Mouse (Mus musculus) large intestine, adult 2 months (tissue): ENCODE data around the gene Islr. TPM values are rescaled to one million over a fixed set of nuclear protein-coding genes. Genes with fewer than 3 reads are reported as not detected.
"Not testable (repeated sequence)": the region's sequence is repeated elsewhere in the genome, so short reads cannot be mapped to it uniquely, and the experiment has no call there.

ENCODE experiments used
- DNase-seq: peaks from one replicate; pipeline ENCODE4 v3.0.0-alpha.2; 2012; ENCODE audit warnings: low read depth, low spot score
- WGBS: fragments of 180-500 bp; shearing (Covaris S2); methylation state at CpG from one replicate; pipeline ENCODE4 v1.1.7; 2018; 5-methylcytosine and 5-hydroxymethylcytosine counted together
- polyA plus RNA-seq: library from polyadenylated mRNA; depleted of rRNA; stranded (reverse); fragments of >200 nt; gene quantifications from 2 replicates; pipeline ENCODE4 v1.2.3, GENCODE M21; 2012; rRNA removed

The Islr gene
- 31.6 and 32.1 TPM in 2 replicates for polyA plus RNA-seq

- 6% methylated on average over 42 of the region's 42 CpGs for WGBS
- DNase-seq, result peak; percentile 37
Measured at GRCm38 (mm10) chr9:58203516-58204447, at the start of gene Islr, which contains the start of gene Islr2. TSS of gene Islr (minus strand) at chr9:58204306. TSS of gene Islr2 (minus strand) at chr9:58204319.

GRCm38 (mm10) chr9:58253805-58254122, 49.7 kb upstream of the Islr start:
- not testable (repeated sequence) for DNase-seq
- 47% methylated on average over 5 of the region's 5 CpGs for WGBS

DNA sequence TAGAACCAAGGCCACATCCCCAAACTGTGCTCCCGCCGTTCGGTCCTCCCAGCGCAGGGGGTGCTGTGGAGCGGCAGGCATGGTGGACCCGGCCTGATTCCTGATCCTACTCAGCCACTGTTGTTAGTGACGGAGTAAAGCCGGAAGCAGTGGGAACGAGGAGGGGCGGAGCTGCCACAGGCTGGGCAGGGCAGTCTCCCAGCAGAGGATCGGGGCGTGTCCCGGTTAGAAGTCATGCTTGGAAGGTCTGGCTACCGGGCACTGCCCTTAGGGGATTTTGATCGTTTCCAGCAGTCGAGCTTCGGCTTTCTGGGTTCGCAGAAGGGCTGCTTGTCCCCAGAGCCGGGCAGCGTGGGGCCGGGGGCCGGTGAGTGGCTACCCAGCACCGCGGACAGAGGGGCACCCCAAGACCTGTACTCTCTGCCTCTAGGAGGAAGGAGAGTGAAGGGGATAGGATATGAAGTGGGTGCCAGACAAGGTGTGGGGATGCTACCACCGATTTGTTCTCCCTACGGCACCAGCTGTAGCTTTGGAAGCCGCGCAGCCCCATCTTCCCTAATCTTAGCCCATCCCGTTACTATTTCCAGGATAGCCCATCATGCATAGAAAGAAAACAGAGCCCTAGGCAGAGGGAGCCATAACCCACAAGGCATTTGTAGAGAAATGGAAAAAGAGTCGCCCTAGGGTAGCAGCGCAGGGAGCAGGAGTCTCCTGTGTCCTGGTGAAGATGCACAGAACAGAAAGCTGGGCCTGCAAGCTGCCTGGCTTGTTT, 49.1 kb upstream of the Islr start, which contains the start of gene Stoml1:
Gene Stoml1 (plus strand): TSS at position 132 of the 772 bp plus-strand sequence.
- under 1% methylated on average over 31 of the region's 31 CpGs for WGBS
- DNase-seq, result peak; percentile 84

DNA sequence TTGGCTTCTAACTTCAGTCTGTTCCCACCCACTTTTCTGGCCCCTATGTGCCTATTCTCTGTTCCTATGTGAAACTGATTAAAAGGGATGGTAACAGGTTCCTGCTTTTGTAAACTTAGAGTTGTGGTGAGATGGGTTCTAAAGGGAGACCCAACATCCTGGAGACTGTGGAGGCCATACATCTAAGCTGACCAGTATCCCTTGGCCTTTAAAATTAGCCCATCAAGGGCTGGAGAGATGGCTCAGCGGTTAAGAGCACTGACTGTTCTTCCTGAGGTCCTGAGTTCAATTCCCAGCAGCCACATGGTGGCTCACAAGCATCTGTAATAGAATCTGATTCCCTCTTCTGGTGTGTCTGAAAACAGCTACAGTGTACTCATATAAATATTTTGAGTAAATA, 46.6 kb upstream of the Islr start:
- 90% methylated on average over 1 of the region's 1 CpGs for WGBS
- DNase-seq, result not testable (repeated sequence)

GRCm38 (mm10) chr9:58250322-58250721, 46.2 kb upstream of the Islr start:
- DNase-seq, result no peak
- WGBS, result 60% methylated on average over 8 of the region's 8 CpGs

DNA sequence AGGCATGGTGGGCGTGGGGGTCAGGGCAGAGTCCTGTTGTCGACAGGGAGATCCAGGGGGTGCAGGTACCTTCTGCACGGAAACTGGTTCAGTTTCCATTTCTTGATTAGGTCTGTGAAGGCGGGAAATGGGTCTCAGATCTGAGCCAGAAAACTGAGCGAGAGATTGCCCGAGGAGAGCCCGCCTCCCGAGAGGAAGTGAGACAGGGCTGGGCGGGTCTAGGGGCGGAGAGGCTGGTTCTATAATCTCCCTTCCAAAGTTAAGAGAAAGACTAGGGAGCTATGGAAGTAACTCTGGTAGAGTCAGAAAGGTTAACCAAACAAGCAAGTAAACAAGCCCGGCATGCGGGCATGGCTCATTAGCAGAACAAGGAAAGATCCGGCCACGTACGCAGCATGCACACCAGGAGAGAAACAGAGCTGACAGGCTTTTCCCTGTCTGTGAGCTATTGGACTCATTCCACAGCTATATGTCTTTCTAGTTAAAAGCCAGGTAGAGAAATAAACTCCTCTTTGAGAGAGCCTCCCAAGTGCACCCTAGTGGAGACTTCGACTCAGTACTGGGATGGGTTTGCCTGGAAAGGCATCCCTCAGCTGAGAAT, 45.6 kb upstream of the Islr start, which contains the start of gene Pml:
Gene Pml (minus strand): TSS at position 195 of the 601 bp plus-strand sequence.
- WGBS, result under 1% methylated on average over 16 of the region's 16 CpGs
- DNase-seq, result peak; percentile 76

- WGBS, result 6% methylated on average over 7 of the region's 7 CpGs
- DNase-seq, result no peak
Measured at GRCm38 (mm10) chr9:58248746-58249413, 44.8 kb upstream of the Islr start.

DNA sequence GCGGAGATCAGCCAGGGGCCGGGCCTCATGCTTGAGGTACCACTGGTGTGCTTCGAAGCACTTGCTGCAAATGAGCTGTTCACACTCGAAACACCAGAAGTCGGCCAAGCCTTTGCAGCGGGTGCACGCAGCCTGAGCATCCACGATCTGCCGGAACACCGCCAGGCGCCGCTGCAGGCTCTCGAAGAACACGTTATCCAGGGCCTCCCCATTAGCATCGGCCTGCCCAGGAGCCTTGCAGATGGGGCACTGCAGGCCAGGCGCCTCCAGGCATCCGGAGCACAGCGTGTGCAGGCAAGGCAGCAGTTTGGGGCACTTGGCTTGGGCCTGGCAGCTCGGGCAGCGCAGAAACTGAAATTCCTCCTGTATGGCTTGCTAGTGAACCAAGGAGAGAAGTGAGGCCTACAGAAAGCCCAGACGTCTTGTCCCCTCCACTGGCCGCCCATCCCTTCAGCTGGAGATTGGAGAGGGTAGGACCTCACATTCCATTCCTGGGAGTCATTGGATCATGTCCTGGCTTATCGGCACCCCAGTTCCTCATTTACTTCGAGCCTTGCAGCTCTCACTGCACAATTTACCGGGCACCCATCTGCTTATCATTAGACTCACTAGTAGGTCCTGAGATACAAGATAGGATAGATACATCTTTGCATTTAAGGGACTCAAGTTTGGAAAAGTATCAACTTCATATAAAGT, 43.1 kb upstream of the Islr start:
- WGBS, result 12% methylated on average over 25 of the region's 25 CpGs
- DNase-seq, result peak; percentile 24

DNA sequence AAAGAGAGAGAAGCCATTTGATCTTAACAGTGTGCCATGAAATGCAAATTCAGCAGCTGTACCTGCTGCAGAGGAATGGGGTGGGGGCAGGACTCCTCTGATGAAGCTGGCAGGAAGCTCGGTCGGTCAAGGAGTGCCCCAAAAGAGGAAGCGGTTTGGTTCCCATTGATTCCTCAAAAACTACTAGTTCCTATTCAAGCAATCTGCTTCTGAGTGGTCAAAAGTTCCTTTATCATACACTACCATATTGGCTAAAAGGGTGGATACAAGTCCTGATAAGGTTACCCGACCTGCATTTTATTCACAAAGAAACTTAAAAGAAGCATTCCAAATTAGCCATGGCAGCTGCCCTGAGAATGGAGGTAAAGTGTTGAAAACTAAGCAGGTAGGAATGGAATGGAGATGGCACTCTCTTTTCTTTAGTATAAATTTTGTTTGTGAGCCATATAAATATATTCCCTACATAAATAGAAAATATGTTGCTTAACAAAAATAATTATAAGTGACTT, 42.0 kb upstream of the Islr start:
- 53% methylated on average over 4 of the region's 4 CpGs for WGBS
- DNase-seq, result no peak

DNA sequence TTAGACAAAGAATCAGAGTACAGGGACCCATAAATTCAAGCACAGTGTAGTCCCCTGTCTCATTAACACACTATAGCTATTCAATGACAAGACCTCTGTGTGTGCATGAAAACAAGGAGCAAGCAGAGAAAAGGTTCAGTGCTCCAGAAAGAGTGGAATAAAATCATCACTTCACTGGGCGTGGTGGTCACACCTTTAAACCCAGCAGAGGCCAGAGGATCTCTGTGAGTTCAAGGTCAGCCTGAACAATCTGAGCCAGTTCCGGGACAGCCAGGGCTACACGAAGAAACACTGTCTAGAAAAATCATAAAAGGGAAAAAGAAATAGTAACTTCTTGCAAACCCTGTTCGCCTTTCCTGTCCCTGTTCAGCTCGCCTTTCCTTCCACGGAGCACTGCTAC, 39.6 kb upstream of the Islr start:
- 30% methylated on average over 6 of the region's 6 CpGs for WGBS
- DNase-seq, result no peak

DNA sequence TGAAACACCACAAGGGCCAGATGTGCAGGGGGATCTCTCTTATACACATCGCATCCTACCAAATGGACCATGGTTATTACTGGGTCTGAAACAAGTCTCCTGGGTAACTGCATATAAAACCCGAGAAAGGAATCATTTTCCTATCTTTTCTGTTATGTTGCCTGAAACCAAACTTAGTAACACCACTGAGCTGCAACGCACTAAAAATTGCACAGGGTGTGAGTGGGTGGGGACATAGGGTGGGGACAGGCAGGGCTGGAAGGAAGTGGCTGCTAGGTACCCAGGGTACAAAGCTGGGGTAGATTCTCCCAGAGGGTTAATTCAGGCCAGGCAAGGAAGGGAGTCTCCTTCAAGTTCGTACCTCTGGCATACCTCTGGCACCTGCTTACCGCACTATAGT, 38.6 kb upstream of the Islr start:
- WGBS, result 33% methylated on average over 5 of the region's 5 CpGs
- no peak for DNase-seq

GRCm38 (mm10) chr9:58241780-58242485, 37.8 kb upstream of the Islr start:
- no peak for DNase-seq
- 25% methylated on average over 9 of the region's 9 CpGs for WGBS

DNA sequence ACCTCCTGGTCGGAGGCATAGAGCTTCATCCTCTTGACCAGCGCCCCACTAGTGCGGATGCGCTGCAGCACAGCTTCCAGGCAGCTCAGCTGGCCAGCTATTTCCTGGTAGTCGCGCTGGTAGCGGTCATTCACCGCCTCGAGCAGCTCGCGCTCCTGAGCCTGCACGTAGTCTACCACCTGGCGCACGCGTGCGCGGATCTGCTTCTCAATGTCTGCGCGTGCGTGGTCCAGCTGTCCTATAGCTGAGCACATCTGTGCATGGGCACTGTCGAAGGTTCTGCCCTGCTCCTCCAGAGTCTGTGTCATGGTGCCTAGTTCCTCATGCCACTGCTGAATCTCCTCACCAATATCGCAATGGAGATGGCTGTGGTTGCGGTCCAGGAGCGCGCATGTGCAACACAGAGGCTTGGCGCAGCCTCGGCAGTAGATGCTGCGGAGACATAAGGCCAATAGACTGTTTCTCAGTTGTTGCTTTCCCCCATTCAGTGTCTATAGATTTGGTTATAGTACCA, 30.5 kb upstream of the Islr start:
- WGBS, result 97% methylated on average over 28 of the region's 28 CpGs
- DNase-seq, result no peak

DNA sequence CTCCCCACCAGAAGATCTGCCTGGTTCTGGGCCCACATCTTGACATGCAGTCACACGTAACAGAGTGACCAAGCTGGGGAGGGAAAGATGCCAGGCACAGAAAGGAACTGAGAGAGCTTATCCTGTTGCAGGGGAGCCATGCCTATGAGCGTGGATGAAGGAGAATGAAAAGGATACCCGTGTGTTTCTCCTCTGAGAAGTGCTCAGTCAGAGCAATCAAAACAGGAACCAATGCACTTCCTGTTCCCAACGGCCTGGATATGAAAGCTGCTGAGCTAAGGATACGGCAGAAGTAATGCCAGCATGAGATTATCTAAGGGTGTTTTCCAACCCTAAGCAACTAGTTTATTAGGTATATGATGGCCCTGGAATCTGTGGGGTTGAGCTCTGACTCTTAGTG, 28.3 kb upstream of the Islr start:
- no peak for DNase-seq
- WGBS, result 50% methylated on average over 5 of the region's 5 CpGs

DNA sequence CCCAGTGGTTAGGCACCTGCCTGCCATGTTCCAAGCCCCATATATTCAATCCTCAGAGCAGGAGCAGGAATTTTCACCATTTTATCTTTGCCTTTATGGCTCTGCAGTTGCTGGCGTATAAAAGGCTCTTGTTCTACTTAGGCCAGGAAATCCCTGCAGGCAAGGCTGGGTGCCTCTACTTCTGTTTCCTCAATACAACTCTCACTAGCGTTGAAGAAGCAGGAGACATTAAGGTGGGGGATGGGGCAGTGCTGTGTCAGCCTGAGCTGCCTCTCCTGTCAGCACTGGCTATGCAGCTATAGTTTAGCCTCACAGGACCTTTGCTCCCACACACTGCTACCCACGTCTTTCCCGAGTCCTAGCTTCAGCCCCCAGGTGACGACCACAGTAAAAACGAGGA, 27.6 kb upstream of the Islr start:
- DNase-seq, result no peak
- 75% methylated on average over 6 of the region's 6 CpGs for WGBS

DNA sequence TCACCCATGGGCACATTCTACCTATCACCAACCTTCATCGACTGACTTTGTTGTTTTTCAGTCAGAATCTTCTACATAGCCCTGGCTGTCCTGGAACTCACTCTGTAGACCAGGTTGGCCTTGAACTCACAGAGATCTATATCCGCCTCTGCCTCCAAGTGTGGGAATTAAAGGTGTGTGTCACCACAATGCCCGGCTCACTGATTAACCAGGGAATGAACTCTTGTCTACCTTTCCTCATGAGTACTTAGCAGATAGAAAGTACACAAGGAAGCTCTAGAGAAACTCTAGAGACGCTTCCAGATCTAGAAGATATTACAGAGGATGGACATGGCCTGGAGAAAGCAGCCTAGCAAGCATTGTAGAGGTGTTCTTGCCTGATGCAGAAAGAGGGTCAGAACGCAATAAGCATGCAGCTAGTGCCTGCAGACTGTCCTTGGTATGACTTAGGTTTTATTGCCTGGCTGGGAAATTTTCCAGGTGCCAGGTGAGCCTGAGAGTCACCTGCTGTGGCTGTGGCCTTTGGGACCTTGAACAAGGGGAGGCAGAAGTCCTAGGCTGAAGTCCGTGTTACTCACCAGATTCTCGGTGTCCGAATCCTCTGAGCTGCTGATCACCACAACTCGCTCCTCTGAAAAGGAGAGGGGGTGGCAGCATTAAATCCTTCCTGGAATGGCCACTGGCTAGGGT, 24.8 kb upstream of the Islr start:
- no peak for DNase-seq
- 38% methylated on average over 9 of the region's 9 CpGs for WGBS
